Mouse (Mus musculus): ENCODE measurements around the gene Pygl. TPM values are rescaled to one million over a fixed set of nuclear protein-coding genes. Genes with fewer than 3 reads are reported as not detected.

Gene Pygl
- total RNA-seq (2014; rRNA removed) (9.0 and 10.9 TPM in 2 replicates), polyA plus RNA-seq (2015; fragmentation: Nextera tagmentation; extraction: Ambion mirVana) (8.3 and 8.4 TPM in 2 replicates)

GRCm38 (mm10) chr12:70231294-70231693, at the start of gene Pygl:
Pygl (minus strand) TSS chr12:70231488.
- DNase-seq (ENCODE audit: low spot score): no peak
- TF ChIP-seq CTCF (IDR thresholded peaks at IDR 0.05; ENCODE audit: low read depth): no peak
- Histone ChIP-seq H3K4me1 (ENCODE audit: insufficient read depth, low read length) (peaks cover 6% of the 10 kb centered on the region; the same call in 1 of the 2 replicates), H3K4me2 (ENCODE audit: low read depth, low read length) (no peak within 1 kb of the TSS), H3K36me3 (ENCODE audit: insufficient read depth, low read length) (no peaks in the 10 kb centered on the region), H3K27me3 (ENCODE audit: insufficient read depth, low read length) (no peaks in the 10 kb centered on the region), H3K9me3 (ENCODE audit: low read length) (no peaks in the 10 kb centered on the region), H3K9ac (replicated peaks; ENCODE audit: low read length) (no peak within 1 kb of the TSS), H3K27ac (no peak within 1 kb of the TSS), H3K4me3 (ENCODE audit: low read length) (no peak within 1 kb of the TSS)
- no peak for ATAC-seq
- WGBS: 85% methylated on average over 2 of the region's 2 CpGs

- Histone ChIP-seq H3K9me3 (ENCODE audit: low read length) (no peaks in the 10 kb centered on the region), H3K4me3 (ENCODE audit: low read length) (no peak overlapping the region), H3K4me1 (ENCODE audit: insufficient read depth, low read length) (no peaks in the 10 kb centered on the region), H3K36me3 (ENCODE audit: insufficient read depth, low read length) (peaks cover 23% of the 10 kb centered on the region), H3K27me3 (ENCODE audit: insufficient read depth, low read length) (no peaks in the 10 kb centered on the region), H3K9ac (replicated peaks; ENCODE audit: low read length) (no peak overlapping the region), H3K4me2 (ENCODE audit: low read depth, low read length) (no peak overlapping the region), H3K27ac (no peak overlapping the region)
- TF ChIP-seq CTCF (IDR thresholded peaks at IDR 0.05; ENCODE audit: low read depth): no peak
- 85% methylated on average over 2 of the region's 2 CpGs for WGBS
- DNase-seq (ENCODE audit: low spot score) (no peak), ATAC-seq (no peak)
Observed at GRCm38 (mm10) chr12:70280930-70281329, 49.6 kb upstream of the Pygl start.

DNA sequence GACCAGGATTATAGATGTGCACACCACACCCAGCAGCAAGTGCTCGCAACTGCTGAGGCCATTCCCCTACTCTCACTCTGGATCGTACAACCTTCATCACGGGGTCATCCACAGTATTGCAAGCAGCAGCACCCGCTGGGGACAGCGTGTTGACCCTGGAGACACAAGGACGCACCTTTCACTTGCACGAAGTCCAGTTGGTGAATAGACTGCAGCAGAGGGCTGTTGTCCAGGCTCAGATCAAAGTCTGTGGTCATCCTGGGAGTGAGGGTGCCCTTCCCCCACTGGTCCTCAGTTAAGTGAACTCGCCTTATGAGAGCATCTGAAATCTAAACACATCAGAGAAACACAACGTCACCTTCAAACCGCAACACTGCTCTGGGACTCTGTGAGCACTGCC, 49.1 kb upstream of the Pygl start:
- Histone ChIP-seq H3K27me3 (ENCODE audit: insufficient read depth, low read length) (no peaks in the 10 kb centered on the region), H3K4me1 (ENCODE audit: insufficient read depth, low read length) (no peaks in the 10 kb centered on the region), H3K27ac (no peak overlapping the region), H3K9me3 (ENCODE audit: low read length) (no peaks in the 10 kb centered on the region), H3K4me3 (ENCODE audit: low read length) (no peak overlapping the region), H3K9ac (replicated peaks; ENCODE audit: low read length) (no peak overlapping the region), H3K4me2 (ENCODE audit: low read depth, low read length) (no peak overlapping the region), H3K36me3 (ENCODE audit: insufficient read depth, low read length) (peaks cover 29% of the 10 kb centered on the region)
- WGBS: 87% methylated on average over 10 of the region's 10 CpGs
- no peak for TF ChIP-seq CTCF (IDR thresholded peaks at IDR 0.05; ENCODE audit: low read depth)
- no peak for ATAC-seq
- DNase-seq (ENCODE audit: low spot score): no peak

DNA sequence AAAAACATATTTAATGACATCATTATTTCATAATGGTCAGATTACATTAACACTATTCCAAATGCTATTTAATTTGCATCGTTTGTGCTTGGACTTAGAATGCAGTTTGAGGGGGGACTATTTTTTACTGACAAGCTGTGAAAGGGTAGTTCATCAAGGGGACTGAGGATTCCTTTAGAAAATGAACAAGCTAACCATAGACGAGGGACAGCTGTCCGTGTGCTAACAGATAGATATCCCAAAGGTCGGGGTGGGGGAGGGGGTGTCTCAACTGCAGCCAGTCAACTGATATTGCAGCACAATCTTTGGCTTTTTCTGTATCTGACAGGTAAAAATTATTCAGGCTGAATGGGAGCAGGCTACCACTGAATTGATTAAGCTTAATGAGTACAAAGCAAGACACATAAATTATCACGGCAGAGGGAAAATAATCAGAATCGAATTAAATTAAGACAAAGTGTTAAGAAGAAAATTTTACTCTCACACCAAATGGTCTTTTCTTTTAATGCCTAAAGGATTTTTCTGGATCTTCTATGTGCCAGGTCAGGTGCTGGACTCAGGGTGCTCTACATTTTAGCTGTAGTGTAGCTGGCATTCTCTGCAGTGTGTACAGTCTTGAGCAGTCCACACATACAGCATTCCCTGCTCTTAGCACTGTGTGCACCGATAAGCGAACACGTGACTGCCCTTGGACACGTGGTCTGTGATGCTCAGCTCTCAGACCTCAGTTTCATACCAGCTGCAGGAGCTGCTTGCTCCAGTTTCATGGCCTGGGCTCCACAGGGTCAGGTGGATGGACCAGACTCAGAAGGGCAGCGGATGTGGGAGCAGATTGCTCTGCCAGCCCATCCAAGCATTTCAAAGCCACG, 46.0 kb upstream of the Pygl start:
- Histone ChIP-seq H3K27ac (no peak overlapping the region), H3K27me3 (ENCODE audit: insufficient read depth, low read length) (no peaks in the 10 kb centered on the region), H3K36me3 (ENCODE audit: insufficient read depth, low read length) (peaks cover 33% of the 10 kb centered on the region), H3K4me3 (ENCODE audit: low read length) (no peak overlapping the region), H3K9me3 (ENCODE audit: low read length) (no peaks in the 10 kb centered on the region), H3K4me2 (ENCODE audit: low read depth, low read length) (no peak overlapping the region), H3K9ac (replicated peaks; ENCODE audit: low read length) (no peak overlapping the region), H3K4me1 (ENCODE audit: insufficient read depth, low read length) (no peaks in the 10 kb centered on the region)
- 67% methylated on average over 12 of the region's 12 CpGs for WGBS
- DNase-seq (ENCODE audit: low spot score) (no peak), ATAC-seq (no peak)
- TF ChIP-seq CTCF (IDR thresholded peaks at IDR 0.05; ENCODE audit: low read depth): no peak

- Histone ChIP-seq H3K4me3 (ENCODE audit: low read length) (no peak overlapping the region), H3K4me2 (ENCODE audit: low read depth, low read length) (no peak overlapping the region), H3K4me1 (ENCODE audit: insufficient read depth, low read length) (no peaks in the 10 kb centered on the region), H3K9ac (replicated peaks; ENCODE audit: low read length) (no peak overlapping the region), H3K27ac (no peak overlapping the region), H3K9me3 (ENCODE audit: low read length) (no peaks in the 10 kb centered on the region), H3K27me3 (ENCODE audit: insufficient read depth, low read length) (no peaks in the 10 kb centered on the region), H3K36me3 (ENCODE audit: insufficient read depth, low read length) (peaks cover 9% of the 10 kb centered on the region; the same call in 1 of the 2 replicates)
- ATAC-seq (no peak), DNase-seq (ENCODE audit: low spot score) (no peak)
- no peak for TF ChIP-seq CTCF (IDR thresholded peaks at IDR 0.05; ENCODE audit: low read depth)
- 79% methylated on average over 6 of the region's 6 CpGs for WGBS
Observed at GRCm38 (mm10) chr12:70269724-70270123, 38.4 kb upstream of the Pygl start.

DNA sequence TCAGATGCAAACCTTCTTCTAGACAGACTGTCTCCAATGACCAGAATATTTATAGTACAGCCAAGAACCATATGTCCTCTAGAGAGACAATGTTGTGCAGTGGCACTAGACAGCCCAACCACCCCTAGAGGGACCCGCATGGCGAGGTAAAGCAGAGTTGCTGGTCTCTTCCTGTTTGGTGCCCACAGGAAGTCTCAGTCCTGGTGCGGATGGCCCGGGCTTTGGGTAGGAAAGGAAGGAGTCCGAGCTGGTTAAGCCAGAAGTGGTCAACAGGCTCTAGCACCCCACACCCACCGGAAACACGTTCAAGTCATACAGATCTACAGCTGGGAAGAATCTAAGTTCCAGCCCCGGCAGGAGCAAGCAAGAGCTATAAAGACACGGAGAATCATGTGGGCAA, 36.0 kb upstream of the Pygl start:
- no peak for DNase-seq (ENCODE audit: low spot score)
- H3K27ac ChIP-seq: no peak overlapping the region
- H3K9me3 ChIP-seq (ENCODE audit: low read length): no peaks in the 10 kb centered on the region
- 85% methylated on average over 9 of the region's 9 CpGs for WGBS
- peaks cover 14% of the 10 kb centered on the region; the same call in 1 of the 2 replicates for H3K36me3 ChIP-seq (ENCODE audit: insufficient read depth, low read length)
- H3K4me1 ChIP-seq (ENCODE audit: insufficient read depth, low read length): no peaks in the 10 kb centered on the region
- H3K4me2 ChIP-seq (ENCODE audit: low read depth, low read length): no peak overlapping the region
- no peak for ATAC-seq
- no peak overlapping the region for H3K4me3 ChIP-seq (ENCODE audit: low read length)
- no peaks in the 10 kb centered on the region for H3K27me3 ChIP-seq (ENCODE audit: insufficient read depth, low read length)
- H3K9ac ChIP-seq (replicated peaks; ENCODE audit: low read length): no peak overlapping the region
- TF ChIP-seq CTCF (IDR thresholded peaks at IDR 0.05; ENCODE audit: low read depth): 0 out of 2 replicates have a peak, but pooled peaks have one; percentile 13

GRCm38 (mm10) chr12:70266494-70266931, 35.2 kb upstream of the Pygl start:
- Histone ChIP-seq H3K4me3 (ENCODE audit: low read length) (no peak overlapping the region), H3K27me3 (ENCODE audit: insufficient read depth, low read length) (no peaks in the 10 kb centered on the region), H3K27ac (no peak overlapping the region), H3K4me1 (ENCODE audit: insufficient read depth, low read length) (no peaks in the 10 kb centered on the region), H3K36me3 (ENCODE audit: insufficient read depth, low read length) (peaks cover 14% of the 10 kb centered on the region; the same call in 1 of the 2 replicates), H3K9ac (replicated peaks; ENCODE audit: low read length) (no peak overlapping the region), H3K4me2 (ENCODE audit: low read depth, low read length) (no peak overlapping the region), H3K9me3 (ENCODE audit: low read length) (no peaks in the 10 kb centered on the region)
- DNase-seq (ENCODE audit: low spot score) (no peak), ATAC-seq (no peak)
- 44% methylated on average over 8 of the region's 8 CpGs for WGBS
- no peak for TF ChIP-seq CTCF (IDR thresholded peaks at IDR 0.05; ENCODE audit: low read depth)
